Mouse (Mus musculus): ENCODE data around the gene Polr3b. TPM values are rescaled to one million over a fixed set of nuclear protein-coding genes. Genes with fewer than 3 reads are reported as not detected.

Polr3b gene
- total and polyA plus RNA-seq, 2 experiments from 2014 or later: 8.7 to 11.1 TPM

- no peak for TF ChIP-seq CTCF (IDR thresholded peaks at IDR 0.05; ENCODE audit: low read depth)
- no peak for ATAC-seq
- no peak overlapping the region for H3K9ac ChIP-seq (replicated peaks; ENCODE audit: low read length)
- H3K4me1 ChIP-seq (ENCODE audit: insufficient read depth, low read length): no peaks in the 10 kb centered on the region
- H3K9me3 ChIP-seq (ENCODE audit: low read length): no peaks in the 10 kb centered on the region
- no peak overlapping the region for H3K27ac ChIP-seq
- H3K4me3 ChIP-seq (ENCODE audit: low read length): no peak overlapping the region
- no peaks in the 10 kb centered on the region; the same call in none of the 2 replicates for H3K36me3 ChIP-seq (ENCODE audit: insufficient read depth, low read length)
- no peak overlapping the region for H3K4me2 ChIP-seq (ENCODE audit: low read depth, low read length)
- DNase-seq (ENCODE audit: low spot score): no peak
- 85% methylated on average over 4 of the region's 4 CpGs for WGBS
- no peaks in the 10 kb centered on the region for H3K27me3 ChIP-seq (ENCODE audit: insufficient read depth, low read length)
These were observed 9.9 kb downstream of the Polr3b start for GRCm38 (mm10) chr10:84632005-84632404.

GRCm38 (mm10) chr10:84636656-84637055 is 14.6 kb downstream of the Polr3b start:
- H3K9me3 ChIP-seq (ENCODE audit: low read length): no peaks in the 10 kb centered on the region
- peaks cover 13% of the 10 kb centered on the region for H3K36me3 ChIP-seq (ENCODE audit: insufficient read depth, low read length)
- H3K4me2 ChIP-seq (ENCODE audit: low read depth, low read length): no peak overlapping the region
- no peaks in the 10 kb centered on the region for H3K27me3 ChIP-seq (ENCODE audit: insufficient read depth, low read length)
- H3K27ac ChIP-seq: no peak overlapping the region
- WGBS: 91% methylated on average over 10 of the region's 10 CpGs
- no peak overlapping the region for H3K4me3 ChIP-seq (ENCODE audit: low read length)
- ATAC-seq (no peak), DNase-seq (ENCODE audit: low spot score) (no peak)
- H3K4me1 ChIP-seq (ENCODE audit: insufficient read depth, low read length): no peaks in the 10 kb centered on the region
- no peak overlapping the region for H3K9ac ChIP-seq (replicated peaks; ENCODE audit: low read length)
- no peak for TF ChIP-seq CTCF (IDR thresholded peaks at IDR 0.05; ENCODE audit: low read depth)

GRCm38 (mm10) chr10:84638382-84638781 is 16.3 kb downstream of the Polr3b start:
- Histone ChIP-seq H3K4me3 (ENCODE audit: low read length) (no peak overlapping the region), H3K4me2 (ENCODE audit: low read depth, low read length) (no peak overlapping the region), H3K27ac (no peak overlapping the region), H3K9ac (replicated peaks; ENCODE audit: low read length) (no peak overlapping the region), H3K27me3 (ENCODE audit: insufficient read depth, low read length) (no peaks in the 10 kb centered on the region), H3K36me3 (ENCODE audit: insufficient read depth, low read length) (peaks cover 13% of the 10 kb centered on the region; the same call in 1 of the 2 replicates), H3K9me3 (ENCODE audit: low read length) (no peaks in the 10 kb centered on the region), H3K4me1 (ENCODE audit: insufficient read depth, low read length) (no peaks in the 10 kb centered on the region)
- no peak for ATAC-seq
- whole genome bisulfite sequencing: 84% methylated on average over 4 of the region's 4 CpGs
- DNase-seq (ENCODE audit: low spot score): no peak
- no peak for TF ChIP-seq CTCF (IDR thresholded peaks at IDR 0.05; ENCODE audit: low read depth)

- H3K9ac ChIP-seq (replicated peaks; ENCODE audit: low read length): no peak overlapping the region
- 80% methylated on average over 4 of the region's 4 CpGs for WGBS
- TF ChIP-seq CTCF (IDR thresholded peaks at IDR 0.05; ENCODE audit: low read depth): no peak
- no peaks in the 10 kb centered on the region for H3K9me3 ChIP-seq (ENCODE audit: low read length)
- no peaks in the 10 kb centered on the region for H3K27me3 ChIP-seq (ENCODE audit: insufficient read depth, low read length)
- no peak overlapping the region for H3K4me3 ChIP-seq (ENCODE audit: low read length)
- no peak overlapping the region for H3K4me2 ChIP-seq (ENCODE audit: low read depth, low read length)
- peaks cover 13% of the 10 kb centered on the region; the same call in 1 of the 2 replicates for H3K36me3 ChIP-seq (ENCODE audit: insufficient read depth, low read length)
- no peak overlapping the region for H3K27ac ChIP-seq
- no peaks in the 10 kb centered on the region for H3K4me1 ChIP-seq (ENCODE audit: insufficient read depth, low read length)
- no peak for ATAC-seq
- no peak for DNase-seq (ENCODE audit: low spot score)
These were observed 17.6 kb downstream of the Polr3b start for GRCm38 (mm10) chr10:84639525-84640287.

- no peak for DNase-seq (ENCODE audit: low spot score)
- H3K27ac ChIP-seq: no peak overlapping the region
- H3K9me3 ChIP-seq (ENCODE audit: low read length): no peaks in the 10 kb centered on the region
- no peak for TF ChIP-seq CTCF (IDR thresholded peaks at IDR 0.05; ENCODE audit: low read depth)
- H3K4me2 ChIP-seq (ENCODE audit: low read depth, low read length): no peak overlapping the region
- H3K9ac ChIP-seq (replicated peaks; ENCODE audit: low read length): no peak overlapping the region
- H3K27me3 ChIP-seq (ENCODE audit: insufficient read depth, low read length): no peaks in the 10 kb centered on the region
- 79% methylated on average over 7 of the region's 7 CpGs for WGBS
- H3K36me3 ChIP-seq (ENCODE audit: insufficient read depth, low read length): 0 out of 2 replicates have a peak, but pooled peaks cover 13% of the 10 kb centered on the region
- no peaks in the 10 kb centered on the region; the same call in 1 of the 2 replicates for H3K4me1 ChIP-seq (ENCODE audit: insufficient read depth, low read length)
- no peak for ATAC-seq
- no peak overlapping the region for H3K4me3 ChIP-seq (ENCODE audit: low read length)
These were observed 18.8 kb downstream of the Polr3b start for GRCm38 (mm10) chr10:84640861-84641260.

GRCm38 (mm10) chr10:84641576-84641975 is 19.5 kb downstream of the Polr3b start:
- WGBS: 75% methylated on average over 2 of the region's 2 CpGs
- Histone ChIP-seq H3K4me2 (ENCODE audit: low read depth, low read length) (no peak overlapping the region), H3K27ac (no peak overlapping the region), H3K27me3 (ENCODE audit: insufficient read depth, low read length) (no peaks in the 10 kb centered on the region), H3K36me3 (ENCODE audit: insufficient read depth, low read length) (0 out of 2 replicates have a peak, but pooled peaks cover 13% of the 10 kb centered on the region), H3K4me3 (ENCODE audit: low read length) (no peak overlapping the region), H3K9ac (replicated peaks; ENCODE audit: low read length) (no peak overlapping the region), H3K4me1 (ENCODE audit: insufficient read depth, low read length) (no peaks in the 10 kb centered on the region; the same call in 1 of the 2 replicates), H3K9me3 (ENCODE audit: low read length) (no peaks in the 10 kb centered on the region)
- DNase-seq (ENCODE audit: low spot score) (peak; percentile 73), ATAC-seq (no peak)
- TF ChIP-seq CTCF (IDR thresholded peaks at IDR 0.05; ENCODE audit: low read depth): peak; percentile 62

GRCm38 (mm10) chr10:84645940-84646339 is 23.8 kb downstream of the Polr3b start:
- no peak overlapping the region for H3K4me3 ChIP-seq (ENCODE audit: low read length)
- H3K27ac ChIP-seq: no peak overlapping the region
- no peak overlapping the region for H3K4me2 ChIP-seq (ENCODE audit: low read depth, low read length)
- DNase-seq (ENCODE audit: low spot score): peak; percentile 16
- WGBS: 55% methylated on average over 8 of the region's 8 CpGs
- no peaks in the 10 kb centered on the region for H3K27me3 ChIP-seq (ENCODE audit: insufficient read depth, low read length)
- peaks cover 6% of the 10 kb centered on the region; the same call in 1 of the 2 replicates for H3K36me3 ChIP-seq (ENCODE audit: insufficient read depth, low read length)
- H3K9ac ChIP-seq (replicated peaks; ENCODE audit: low read length): no peak overlapping the region
- H3K4me1 ChIP-seq (ENCODE audit: insufficient read depth, low read length): no peaks in the 10 kb centered on the region; the same call in 1 of the 2 replicates
- H3K9me3 ChIP-seq (ENCODE audit: low read length): no peaks in the 10 kb centered on the region
- no peak for TF ChIP-seq CTCF (IDR thresholded peaks at IDR 0.05; ENCODE audit: low read depth)
- no peak for ATAC-seq

Measured in hindbrain, postnatal 0 days (tissue).